In the genomic region with DNA sequence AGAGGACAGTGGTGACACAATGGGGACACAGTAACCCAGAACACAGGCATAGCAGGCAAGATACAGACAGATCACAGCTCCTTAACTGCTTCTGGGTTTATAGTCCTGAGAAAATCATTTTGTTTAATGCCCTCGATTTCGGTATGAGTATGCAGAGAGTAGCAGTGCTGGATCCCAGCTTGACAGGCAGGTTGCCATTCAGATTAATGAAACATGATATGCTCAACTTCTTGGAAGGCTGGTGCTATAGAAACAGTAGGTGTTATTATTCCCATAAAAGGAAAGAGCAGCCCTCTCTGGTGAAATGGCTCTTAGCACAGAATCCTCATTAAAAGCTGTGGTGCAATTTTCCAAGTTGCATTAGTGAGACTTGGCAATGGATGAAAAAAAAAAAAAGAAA, we compare ENCODE assay signal across 10 mouse cellular contexts.
A peak's percentile ranks its signal among the peaks of the same experiment; 100 is the strongest.
DNase-seq lines count a peak whose midpoint lies in the region; ATAC-seq and TF ChIP-seq lines count a peak whose summit lies in the region.
"Had no signal": no experiment of that assay in that cellular context is flagged by ENCODE, and none has a peak within 500 bp of the region (broad histone marks: within the 10 kb centered on the region; RNA-seq: fewer than 3 reads in every experiment).

No protein-coding gene starts in this region.

- no peak for TF ChIP-seq CTCF in intestine, postnatal 0 days (IDR thresholded peaks at IDR 0.05; ENCODE audit: low read depth)
- no peak for TF ChIP-seq CTCF in brain, embryonic 14.5 days (IDR thresholded peaks at IDR 0.05; ENCODE audit: borderline replicate concordance, extremely low read depth, insufficient read depth, insufficient read length)

- WGBS in intestine, embryonic 14.5 days = 47% methylated on average over 2 of the region's 2 CpGs
- 54% methylated on average over 2 of the region's 2 CpGs for WGBS in intestine, postnatal 0 days
- 1% methylated on average over 2 of the region's 2 CpGs for WGBS in forebrain, embryonic 13.5 days
- 7% methylated on average over 2 of the region's 2 CpGs for WGBS in limb, embryonic 13.5 days

- DNase-seq in intestine, embryonic 14.5 days (ENCODE audit: low spot score) = no peak
- peak; percentile 93 for DNase-seq in brain, embryonic 14.5 days (ENCODE audit: low read depth)
- no peak for DNase-seq in frontal cortex, postnatal 36 days (ENCODE audit: low spot score in 2 of 2)
- DNase-seq in cerebellum, adult 8-10 months = no peak
- DNase-seq: adrenal gland, postnatal 14 days; lung, adult 2 months had no signal

- no peaks in the 10 kb centered on the region for H3K27me3 ChIP-seq in intestine, embryonic 14.5 days (replicated peaks; ENCODE audit: control insufficient read depth, insufficient read depth, low read length)
- H3K27me3 ChIP-seq in intestine, postnatal 0 days (replicated peaks; ENCODE audit: control insufficient read depth, insufficient read depth, low read length) = no peaks in the 10 kb centered on the region
- no peaks in the 10 kb centered on the region for H3K27me3 ChIP-seq in forebrain, embryonic 13.5 days
- no peaks in the 10 kb centered on the region for H3K27me3 ChIP-seq in limb, embryonic 13.5 days

- no peaks in the 10 kb centered on the region for H3K9me3 ChIP-seq in intestine, embryonic 14.5 days (ENCODE audit: control insufficient read depth, low read length)
- no peaks in the 10 kb centered on the region for H3K9me3 ChIP-seq in intestine, postnatal 0 days (ENCODE audit: control insufficient read depth)
- no peaks in the 10 kb centered on the region for H3K9me3 ChIP-seq in forebrain, embryonic 13.5 days (replicated peaks)
- H3K9me3 ChIP-seq in limb, embryonic 13.5 days = no peaks in the 10 kb centered on the region

- no peak for ATAC-seq in intestine, embryonic 14.5 days (replicated peaks; ENCODE audit: low FRiP score, low TSS enrichment, low read depth)
- no peak for ATAC-seq in intestine, postnatal 0 days
- peak; percentile 66 for ATAC-seq in forebrain, embryonic 13.5 days
- peak; percentile 74; the same call in 1 of the 2 replicates for ATAC-seq in limb, embryonic 13.5 days (ENCODE audit: low FRiP score, low read depth)
- ATAC-seq in inflammation-experienced regulatory T-cells, adult 6 months = no peak

- no peaks in the 10 kb centered on the region for H3K36me3 ChIP-seq in intestine, embryonic 14.5 days (ENCODE audit: control insufficient read depth, insufficient read depth, low read length)
- H3K36me3 ChIP-seq in intestine, postnatal 0 days (ENCODE audit: control insufficient read depth, insufficient read depth) = no peaks in the 10 kb centered on the region
- H3K36me3 ChIP-seq in forebrain, embryonic 13.5 days (ENCODE audit: poor library complexity, severe bottlenecking) = peaks cover 19% of the 10 kb centered on the region
- peaks cover 8% of the 10 kb centered on the region; the same call in 1 of the 2 replicates for H3K36me3 ChIP-seq in limb, embryonic 13.5 days

- no peak overlapping the region for H3K4me2 ChIP-seq in intestine, embryonic 14.5 days (ENCODE audit: low read length)
- no peak overlapping the region for H3K4me2 ChIP-seq in intestine, postnatal 0 days (replicated peaks; ENCODE audit: low read depth)
- peak overlapping the region; percentile 21 for H3K4me2 ChIP-seq in forebrain, embryonic 13.5 days
- peak overlapping the region; percentile 44 for H3K4me2 ChIP-seq in limb, embryonic 13.5 days (replicated peaks)

- H3K4me3 ChIP-seq in intestine, embryonic 14.5 days (ENCODE audit: low read depth, low read length) = no peak overlapping the region
- no peak overlapping the region for H3K4me3 ChIP-seq in intestine, postnatal 0 days (ENCODE audit: low read depth, low read length)
- H3K4me3 ChIP-seq in forebrain, embryonic 13.5 days = no peak overlapping the region
- H3K4me3 ChIP-seq in limb, embryonic 13.5 days = no peak overlapping the region

- H3K4me1 ChIP-seq in intestine, embryonic 14.5 days (replicated peaks; ENCODE audit: control insufficient read depth, insufficient read depth, low read length) = peaks cover 3% of the 10 kb centered on the region; the same call in 1 of the 2 replicates
- no peaks in the 10 kb centered on the region for H3K4me1 ChIP-seq in intestine, postnatal 0 days (replicated peaks; ENCODE audit: control insufficient read depth, insufficient read depth, low read length)
- peaks cover 60% of the 10 kb centered on the region for H3K4me1 ChIP-seq in forebrain, embryonic 13.5 days
- H3K4me1 ChIP-seq in limb, embryonic 13.5 days = peaks cover 50% of the 10 kb centered on the region

- no peak for TF ChIP-seq POLR2A in brain, embryonic 14.5 days (IDR thresholded peaks at IDR 0.05; ENCODE audit: borderline replicate concordance, extremely low read depth, insufficient read depth, insufficient read length, poor library complexity, severe bottlenecking)

- H3K9ac ChIP-seq in intestine, embryonic 14.5 days (ENCODE audit: low read length) = no peak overlapping the region
- no peak overlapping the region for H3K9ac ChIP-seq in intestine, postnatal 0 days (ENCODE audit: low read depth, low read length)
- peak overlapping the region; percentile 41; the same call in 1 of the 2 replicates for H3K9ac ChIP-seq in forebrain, embryonic 13.5 days
- no peak overlapping the region for H3K9ac ChIP-seq in limb, embryonic 13.5 days

- H3K27ac ChIP-seq in intestine, embryonic 14.5 days (ENCODE audit: low read depth) = peak overlapping the region; percentile 47
- H3K27ac ChIP-seq in intestine, postnatal 0 days (ENCODE audit: low read depth, low read length) = no peak overlapping the region
- peak overlapping the region; percentile 93 for H3K27ac ChIP-seq in forebrain, embryonic 13.5 days
- H3K27ac ChIP-seq in limb, embryonic 13.5 days = peak overlapping the region; percentile 72

Comparison
In these comparisons a context has a peak if more than half of its experiments do, and no peak if none do; other contexts are left out.
1. ATAC-seq: peak in forebrain, embryonic 13.5 days (single experiment) and limb, embryonic 13.5 days (single experiment); none in intestine, embryonic 14.5 days (single experiment), intestine, postnatal 0 days (single experiment) and inflammation-experienced regulatory T-cells, adult 6 months (single experiment).
2. H3K4me2 ChIP-seq: peak in forebrain, embryonic 13.5 days (single experiment) and limb, embryonic 13.5 days (single experiment); none in intestine, embryonic 14.5 days (single experiment) and intestine, postnatal 0 days (single experiment).